Mouse (Mus musculus): ENCODE measurements around the gene C1qtnf2.

GRCm38 (mm10) chr11:43501256-43501655 is 27.2 kb downstream of the C1qtnf2 start:
- TF ChIP-seq ZNF384 (IDR thresholded peaks at IDR 0.05; ENCODE audit: low read depth, low read length) (no peak), MAFK (IDR thresholded peaks at IDR 0.05; ENCODE audit: insufficient read depth, low read depth, low read length) (no peak), ZC3H11A (IDR thresholded peaks at IDR 0.05; ENCODE audit: borderline replicate concordance, low read depth, low read length) (no peak), CHD2 (IDR thresholded peaks at IDR 0.05; ENCODE audit: low read depth, low read length) (no peak), HCFC1 (IDR thresholded peaks at IDR 0.05; ENCODE audit: borderline replicate concordance, insufficient read depth, low read length) (no peak)

All from ES-E14 (cell line).